Mouse (Mus musculus): ENCODE measurements around the gene Nlrx1. TPM values are rescaled to one million over a fixed set of nuclear protein-coding genes. Genes with fewer than 3 reads are reported as not detected.
"Not testable (repeated sequence)": the region's sequence is repeated elsewhere in the genome, so short reads cannot be mapped to it uniquely, and the experiment has no call there.

Nlrx1 gene
- total and polyA plus RNA-seq, 3 experiments: 8.8 to 15.4 (median 10.9) TPM

- in situ Hi-C loops (cut with MboI; ENCODE audit: low pct_ligation_motif_present, low pct_unique_long_range_greater_than_20kb, low sequenced_read_pairs): no loop called here
These were observed 37.2 kb upstream of the Nlrx1 start, which contains the start of gene Hinfp for GRCm38 (mm10) chr9:44305466-44306079. Gene Hinfp, minus strand, starts transcription at chr9:44305671.

GRCm38 (mm10) chr9:44300001-44300400 is 31.6 kb upstream of the Nlrx1 start:
- H3K9ac ChIP-seq (ENCODE audit: insufficient read depth, low read depth); H3K27me3 ChIP-seq (replicated peaks); H3K27ac ChIP-seq (ENCODE audit: insufficient read depth, low read depth); dilution Hi-C loops (cut with MboI; ENCODE audit: extremely low pct_ligation_motif_present, extremely low pct_unique_long_range_greater_than_20kb, low sequenced_read_pairs); H3K4me3 ChIP-seq (replicated peaks in 1 of 3; ENCODE audit: low read depth in 2 of 3, low read length in 2 of 3, poor library complexity in 1 of 3); H3K9me3 ChIP-seq (replicated peaks; ENCODE audit: low read length); in situ Hi-C loops (cut with MboI; ENCODE audit: low pct_ligation_motif_present, low pct_unique_long_range_greater_than_20kb, low sequenced_read_pairs); H3K4me2 ChIP-seq (ENCODE audit: insufficient read depth, low read depth, poor library complexity, severe bottlenecking); DNase-seq (ENCODE audit: extremely low read depth): not testable (repeated sequence)
- Histone ChIP-seq H3K79me2 (replicated peaks; ENCODE audit: control insufficient read depth, extremely low read depth, insufficient read depth, poor library complexity, severe bottlenecking) (peaks cover 23% of the 10 kb centered on the region), H3K4me1 (ENCODE audit: control insufficient read depth in 1 of 2, insufficient read depth in 2 of 2) (peaks cover 3 to 13% of the 10 kb centered on the region in 2 experiments; a peak in 3 of 4 replicates), H3K36me3 (replicated peaks in 1 of 2; ENCODE audit: control insufficient read depth in 1 of 2, insufficient read depth in 1 of 2, low read length in 1 of 2) (peaks cover 55 to 76% of the 10 kb centered on the region in 2 experiments)

More at GRCm38 (mm10) chr9:44305466-44306079, 37.2 kb upstream of the Nlrx1 start, which contains the start of gene Hinfp:
- TF ChIP-seq NRF1 (IDR thresholded peaks at IDR 0.05; ENCODE audit: low read depth, low read length): peak; percentile 99
- TF ChIP-seq MEF2A (IDR thresholded peaks at IDR 0.05; ENCODE audit: borderline replicate concordance, low read depth, low read length): peak; percentile 12; the same call in 1 of the 2 replicates
- peak; percentile 87 for TF ChIP-seq MAX (IDR thresholded peaks at IDR 0.05; ENCODE audit: low read length)
- TF ChIP-seq HCFC1 (IDR thresholded peaks at IDR 0.05; ENCODE audit: low read depth, low read length): peak; percentile 85
- no peak for TF ChIP-seq JUN (IDR thresholded peaks at IDR 0.05; ENCODE audit: insufficient read depth, low read depth, low read length)
- TF ChIP-seq MAFK (IDR thresholded peaks at IDR 0.05; ENCODE audit: insufficient replicate concordance, low read length): no peak
- peak; percentile 81; the same call in 1 of the 2 replicates for TF ChIP-seq KAT2A (IDR thresholded peaks at IDR 0.05; ENCODE audit: insufficient replicate concordance, low read length)
- peak; percentile 97 for TF ChIP-seq SIN3A (IDR thresholded peaks at IDR 0.05; ENCODE audit: low read length)
- peak; percentile 45; the same call in 1 of the 2 replicates for TF ChIP-seq TCF12 (IDR thresholded peaks at IDR 0.05; ENCODE audit: low read depth, low read length)
- TF ChIP-seq NELFE (IDR thresholded peaks at IDR 0.05; ENCODE audit: low read depth, low read length): peak; percentile 89
- peak; percentile 59 for TF ChIP-seq ETS1 (conservative IDR thresholded peaks at IDR 0.05; ENCODE audit: low read depth, low read length)
- peak; percentile 77 for TF ChIP-seq BHLHE40 (IDR thresholded peaks at IDR 0.05; ENCODE audit: low read depth, low read length)
- TF ChIP-seq CTCF (conservative IDR thresholded peaks at IDR 0.05 in 1 of 2, IDR thresholded peaks at IDR 0.05 in 1 of 2; ENCODE audit: low read depth in 2 of 2, low read length in 2 of 2): no peak
- TF ChIP-seq USF2 (conservative IDR thresholded peaks at IDR 0.05; ENCODE audit: low read depth, low read length): no peak
- peak; percentile 93; the same call in 1 of the 2 replicates for TF ChIP-seq E2F4 (IDR thresholded peaks at IDR 0.05; ENCODE audit: insufficient replicate concordance, low read depth, low read length)
- no peak for TF ChIP-seq SMC3 (IDR thresholded peaks at IDR 0.05; ENCODE audit: low read depth, low read length)
- TF ChIP-seq JUND (conservative IDR thresholded peaks at IDR 0.05; ENCODE audit: low read depth, low read length): no peak
- no peak for TF ChIP-seq UBTF (IDR thresholded peaks at IDR 0.05; ENCODE audit: low read depth, low read length)
- TF ChIP-seq ZKSCAN1 (IDR thresholded peaks at IDR 0.05; ENCODE audit: borderline replicate concordance, low read depth, low read length): peak; percentile 39; the same call in 1 of the 2 replicates
- no peak for TF ChIP-seq MAZ (IDR thresholded peaks at IDR 0.05; ENCODE audit: low read depth, low read length)
- TF ChIP-seq MXI1 (IDR thresholded peaks at IDR 0.05; ENCODE audit: low read depth, low read length): peak; percentile 86
- peak; percentile 94 for TF ChIP-seq POLR2A (IDR thresholded peaks at IDR 0.05; ENCODE audit: low read depth, low read length)
- TF ChIP-seq IRF4 (IDR thresholded peaks at IDR 0.05; ENCODE audit: low read depth, low read length): peak; percentile 41; the same call in 1 of the 2 replicates
- peak; percentile 98 for TF ChIP-seq ELF1 (IDR thresholded peaks at IDR 0.05; ENCODE audit: low read depth, low read length)
- peak; percentile 50 for TF ChIP-seq TBP (conservative IDR thresholded peaks at IDR 0.05; ENCODE audit: low read depth, low read length)
- peak; percentile 81 for TF ChIP-seq ZMIZ1 (IDR thresholded peaks at IDR 0.05; ENCODE audit: low read depth, low read length)
- TF ChIP-seq CHD2 (IDR thresholded peaks at IDR 0.05; ENCODE audit: low read length): peak; percentile 61
- no peak for TF ChIP-seq PAX5 (IDR thresholded peaks at IDR 0.05; ENCODE audit: low read length)
- TF ChIP-seq MYC (IDR thresholded peaks at IDR 0.05; ENCODE audit: low read depth, low read length): no peak
- no peak for TF ChIP-seq GABPA (IDR thresholded peaks at IDR 0.05; ENCODE audit: insufficient replicate concordance, low read depth, low read length)
- Histone ChIP-seq H3K79me2 (replicated peaks; ENCODE audit: control insufficient read depth, extremely low read depth, insufficient read depth, poor library complexity, severe bottlenecking) (peaks cover 25% of the 10 kb centered on the region), H3K36me3 (replicated peaks in 1 of 2; ENCODE audit: control insufficient read depth in 1 of 2, insufficient read depth in 1 of 2, low read length in 1 of 2) (peaks cover 13 to 34% of the 10 kb centered on the region in 2 experiments), H3K4me2 (ENCODE audit: insufficient read depth, low read depth, poor library complexity, severe bottlenecking) (peak within 1 kb of the TSS; percentile 96), H3K9me3 (replicated peaks; ENCODE audit: low read length) (no peaks in the 10 kb centered on the region), H3K27ac (ENCODE audit: insufficient read depth, low read depth) (no peak within 1 kb of the TSS), H3K27me3 (replicated peaks) (no peaks in the 10 kb centered on the region), H3K4me1 (ENCODE audit: control insufficient read depth in 1 of 2, insufficient read depth in 2 of 2) (peaks cover 3 to 32% of the 10 kb centered on the region in 2 experiments; a peak in 3 of 4 replicates), H3K4me3 (replicated peaks in 1 of 3; ENCODE audit: low read depth in 2 of 3, low read length in 2 of 3, poor library complexity in 1 of 3) (peak within 1 kb of the TSS; percentile 73 to 95 (median 81)), H3K9ac (ENCODE audit: insufficient read depth, low read depth) (peak within 1 kb of the TSS; percentile 74)
- dilution Hi-C loops (cut with MboI; ENCODE audit: extremely low pct_ligation_motif_present, extremely low pct_unique_long_range_greater_than_20kb, low sequenced_read_pairs): no loop called here
- DNase-seq (ENCODE audit: extremely low read depth): peak; percentile 99

All from CH12.LX (cell line).